Mouse (Mus musculus): Measurements from ENCODE around the gene Adamts14.

DNA sequence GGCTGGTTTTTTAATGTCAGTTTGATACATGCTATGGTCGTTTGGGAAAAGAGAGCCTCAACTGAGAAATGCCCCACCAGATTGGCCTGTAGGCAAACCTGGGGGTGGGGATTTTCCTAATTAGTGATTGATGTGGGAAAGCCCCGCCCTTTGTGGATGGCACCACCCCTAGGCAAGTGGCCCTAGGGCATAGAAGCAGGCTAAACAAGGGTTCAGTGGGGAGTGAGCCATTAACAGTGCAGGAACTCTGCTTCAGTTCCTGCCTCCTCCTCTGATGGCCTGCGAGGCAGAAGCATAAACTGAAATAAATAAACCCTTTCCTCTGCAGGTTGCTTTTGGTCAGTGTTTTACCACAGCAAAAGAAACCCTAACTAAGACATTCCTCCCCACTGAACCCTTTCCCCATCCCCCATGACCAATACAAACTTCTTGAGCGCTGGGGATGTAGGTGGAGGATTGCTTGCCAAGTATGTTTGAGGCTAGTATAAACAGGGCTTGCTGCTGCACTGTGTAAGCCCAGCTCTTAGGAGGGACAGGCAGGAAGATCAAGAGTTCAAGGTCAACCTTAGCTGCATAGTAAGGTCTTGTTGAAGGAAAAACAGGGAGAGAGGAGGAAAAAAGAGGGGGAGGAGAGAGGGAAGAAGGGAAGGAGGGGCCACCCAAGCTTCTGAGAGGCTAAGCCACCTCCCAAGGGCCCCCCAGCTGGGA is 36.4 kb downstream of the Adamts14 start:
- TF ChIP-seq CTCF (IDR thresholded peaks at IDR 0.05; ENCODE audit: low read depth, low read length) = no peak
- TF ChIP-seq POLR2A (IDR thresholded peaks at IDR 0.05; ENCODE audit: borderline replicate concordance, low read depth, low read length) = no peak
